Mouse (Mus musculus) lung, embryonic 14.5 days (tissue): Measurements from ENCODE around the gene Amdhd1. TPM values are rescaled to one million over a fixed set of nuclear protein-coding genes. Genes with fewer than 3 reads are reported as not detected.

ENCODE experiments used
- ATAC-seq: fragments of 200-750 bp; cut with Nextera tagmentation; 2 replicates; pipeline ENCODE4 v1.8.0; 2017; ENCODE audit warnings: mild to moderate bottlenecking, moderate TSS enrichment, moderate library complexity; ENCODE audit not compliant: insufficient read depth
- DNase-seq: peaks from one replicate; pipeline ENCODE4 v3.0.0-alpha.2; 2015
- H3K27ac ChIP-seq: fragments of 300-500 bp; sonication (generic); 2 replicates; pipeline ENCODE4 v1.5.1; 2014; ENCODE audit warnings: low read depth, mild to moderate bottlenecking, moderate library complexity
- H3K27me3 ChIP-seq: fragments of 300-500 bp; sonication (generic); 2 replicates; pipeline ENCODE4 v1.6.1; 2014; ENCODE audit warnings: low read length, control low read depth; ENCODE audit not compliant: insufficient read depth
- H3K36me3 ChIP-seq: fragments of 300-500 bp; sonication (generic); 2 replicates; pipeline ENCODE4 v1.6.1; 2014; ENCODE audit warnings: control low read depth; ENCODE audit not compliant: insufficient read depth
- H3K4me1 ChIP-seq: fragments of 300-500 bp; sonication (generic); 2 replicates; pipeline ENCODE4 v1.6.1; 2014; ENCODE audit warnings: antibody characterized with exemption, control low read depth; ENCODE audit not compliant: insufficient read depth
- H3K4me2 ChIP-seq: fragments of 300-500 bp; sonication (generic); 2 replicates; pipeline ENCODE4 v1.6.1; 2014; ENCODE audit warnings: mild to moderate bottlenecking
- H3K4me3 ChIP-seq: fragments of 300-500 bp; sonication (generic); 2 replicates; pipeline ENCODE4 v1.5.1; 2014; ENCODE audit warnings: low read depth, low read length
- H3K9ac ChIP-seq: fragments of 300-500 bp; sonication (generic); 2 replicates; pipeline ENCODE4 v1.6.1; 2014
- H3K9me3 ChIP-seq: fragments of 300-500 bp; sonication (generic); 2 replicates; pipeline ENCODE4 v1.6.1; 2016; ENCODE audit warnings: low read depth, low read length, control low read depth
- CTCF ChIP-seq: IDR thresholded peaks from 2 replicates; pipeline ENCODE4 v1.5.1; 2016; ENCODE audit warnings: antibody characterized with exemption, low read depth
- WGBS: fragments of 180-500 bp; shearing (Covaris S2); extraction: QIAGEN DNeasy Blood & Tissue Kit; methylation state at CpG from one replicate; pipeline ENCODE4 v1.1.7; 2014; 5-methylcytosine and 5-hydroxymethylcytosine counted together
- polyA plus RNA-seq: library from polyadenylated mRNA; unstranded; fragments of >200 nt; fragmentation: Nextera tagmentation; extraction: Ambion mirVana; gene quantifications from 2 replicates; pipeline ENCODE4 v1.2.1, GENCODE M21; 2014

Gene Amdhd1
- polyA plus RNA-seq, 1 experiment from 2014 or later: 0.41 TPM

- Histone ChIP-seq H3K4me3 (no peak overlapping the region), H3K4me2 (no peak overlapping the region), H3K9me3 (no peaks in the 10 kb centered on the region), H3K27me3 (no peaks in the 10 kb centered on the region), H3K4me1 (no peaks in the 10 kb centered on the region), H3K27ac (no peak overlapping the region), H3K9ac (no peak overlapping the region), H3K36me3 (no peaks in the 10 kb centered on the region)
- DNase-seq (no peak), ATAC-seq (no peak)
- no peak for TF ChIP-seq CTCF
- WGBS: 48% methylated on average over 10 of the region's 10 CpGs
Observed at GRCm38 (mm10) chr10:93549821-93550220, 10.0 kb upstream of the Amdhd1 start.

GRCm38 (mm10) chr10:93548991-93549390 lies 9.2 kb upstream of the Amdhd1 start:
- no peaks in the 10 kb centered on the region for H3K36me3 ChIP-seq
- 12% methylated on average over 7 of the region's 7 CpGs for WGBS
- peak; percentile 91 for DNase-seq
- no peaks in the 10 kb centered on the region for H3K4me1 ChIP-seq
- no peaks in the 10 kb centered on the region for H3K27me3 ChIP-seq
- H3K9me3 ChIP-seq: no peaks in the 10 kb centered on the region
- H3K27ac ChIP-seq: no peak overlapping the region
- H3K9ac ChIP-seq: no peak overlapping the region
- TF ChIP-seq CTCF: peak; percentile 93
- no peak overlapping the region for H3K4me3 ChIP-seq
- ATAC-seq: peak; percentile 86
- H3K4me2 ChIP-seq: no peak overlapping the region

GRCm38 (mm10) chr10:93547741-93548270 lies 8.0 kb upstream of the Amdhd1 start:
- 90% methylated on average over 4 of the region's 4 CpGs for WGBS
- no peaks in the 10 kb centered on the region for H3K9me3 ChIP-seq
- no peaks in the 10 kb centered on the region for H3K4me1 ChIP-seq
- no peak overlapping the region for H3K9ac ChIP-seq
- H3K4me3 ChIP-seq: no peak overlapping the region
- no peak overlapping the region for H3K4me2 ChIP-seq
- ATAC-seq: no peak
- no peaks in the 10 kb centered on the region for H3K27me3 ChIP-seq
- no peaks in the 10 kb centered on the region for H3K36me3 ChIP-seq
- H3K27ac ChIP-seq: no peak overlapping the region
- no peak for TF ChIP-seq CTCF
- no peak for DNase-seq

GRCm38 (mm10) chr10:93544172-93544571 lies 4.3 kb upstream of the Amdhd1 start:
- WGBS: 59% methylated on average over 5 of the region's 5 CpGs
- no peak for TF ChIP-seq CTCF
- Histone ChIP-seq H3K9ac (no peak overlapping the region), H3K27ac (no peak overlapping the region), H3K9me3 (no peaks in the 10 kb centered on the region), H3K4me3 (no peak overlapping the region), H3K4me1 (no peaks in the 10 kb centered on the region), H3K4me2 (no peak overlapping the region), H3K27me3 (no peaks in the 10 kb centered on the region), H3K36me3 (no peaks in the 10 kb centered on the region)
- ATAC-seq (no peak), DNase-seq (no peak)

GRCm38 (mm10) chr10:93543176-93543575 lies 3.3 kb upstream of the Amdhd1 start:
- no peak overlapping the region for H3K9ac ChIP-seq
- no peak overlapping the region for H3K27ac ChIP-seq
- H3K4me3 ChIP-seq: no peak overlapping the region
- no peaks in the 10 kb centered on the region for H3K27me3 ChIP-seq
- H3K4me1 ChIP-seq: no peaks in the 10 kb centered on the region
- no peak overlapping the region for H3K4me2 ChIP-seq
- DNase-seq: no peak
- 47% methylated on average over 6 of the region's 6 CpGs for WGBS
- no peaks in the 10 kb centered on the region for H3K9me3 ChIP-seq
- no peak for ATAC-seq
- H3K36me3 ChIP-seq: no peaks in the 10 kb centered on the region
- TF ChIP-seq CTCF: no peak

GRCm38 (mm10) chr10:93542356-93542755 lies 2.5 kb upstream of the Amdhd1 start:
- DNase-seq (no peak), ATAC-seq (no peak)
- H3K9me3 ChIP-seq: no peaks in the 10 kb centered on the region
- no peaks in the 10 kb centered on the region for H3K36me3 ChIP-seq
- no peak overlapping the region for H3K4me2 ChIP-seq
- TF ChIP-seq CTCF: no peak
- H3K27me3 ChIP-seq: no peaks in the 10 kb centered on the region
- H3K4me3 ChIP-seq: no peak overlapping the region
- no peaks in the 10 kb centered on the region for H3K4me1 ChIP-seq
- H3K9ac ChIP-seq: no peak overlapping the region
- no peak overlapping the region for H3K27ac ChIP-seq
- 34% methylated on average over 4 of the region's 4 CpGs for WGBS

- no peak overlapping the region for H3K27ac ChIP-seq
- H3K4me3 ChIP-seq: no peak overlapping the region
- no peaks in the 10 kb centered on the region for H3K36me3 ChIP-seq
- H3K9ac ChIP-seq: no peak overlapping the region
- no peaks in the 10 kb centered on the region for H3K9me3 ChIP-seq
- H3K4me2 ChIP-seq: no peak overlapping the region
- no peak for TF ChIP-seq CTCF
- H3K27me3 ChIP-seq: no peaks in the 10 kb centered on the region
- no peak for ATAC-seq
- DNase-seq: no peak
- WGBS: 57% methylated on average over 1 of the region's 1 CpGs
- no peaks in the 10 kb centered on the region for H3K4me1 ChIP-seq
Observed at GRCm38 (mm10) chr10:93541585-93541984, 1.8 kb upstream of the Amdhd1 start.
